Mouse (Mus musculus): Measurements from ENCODE around the gene Oprl1. TPM values are rescaled to one million over a fixed set of nuclear protein-coding genes. Genes with fewer than 3 reads are reported as not detected.

Gene Oprl1
- total RNA-seq, 2 experiments from 2014 or later, result not detected

- intact Hi-C loops (cut with DNase I; ENCODE audit: low total_unique reads), result no loop called here
Observed at GRCm38 (mm10) chr2:181691083-181691482, 23.7 kb upstream of the Oprl1 start.

GRCm38 (mm10) chr2:181691571-181691970, 23.2 kb upstream of the Oprl1 start:
- intact Hi-C loops (cut with DNase I; ENCODE audit: low total_unique reads), result no loop called here
- DNase-seq, result no peak

More at GRCm38 (mm10) chr2:181691083-181691482, 23.7 kb upstream of the Oprl1 start:
- no peak for DNase-seq

- no peak for DNase-seq
- intact Hi-C loops (cut with DNase I; ENCODE audit: low total_unique reads), result no loop called here
Observed at GRCm38 (mm10) chr2:181692304-181692703, 22.5 kb upstream of the Oprl1 start.

GRCm38 (mm10) chr2:181693339-181694280, 21.2 kb upstream of the Oprl1 start, which contains the start of gene Rgs19:
Rgs19 (minus strand) TSS chr2:181693977.
- intact Hi-C loops (cut with DNase I; ENCODE audit: low total_unique reads), result no loop called here
- peak; percentile 84 for DNase-seq

GRCm38 (mm10) chr2:181694581-181694980, 20.2 kb upstream of the Oprl1 start:
- no peak for DNase-seq
- intact Hi-C loops (cut with DNase I; ENCODE audit: low total_unique reads), result no loop called here

- intact Hi-C loops (cut with DNase I; ENCODE audit: low total_unique reads), result no loop called here
- no peak for DNase-seq
Observed at GRCm38 (mm10) chr2:181695776-181696175, 19.0 kb upstream of the Oprl1 start.

GRCm38 (mm10) chr2:181696801-181697420, 17.9 kb upstream of the Oprl1 start:
- intact Hi-C loops (cut with DNase I; ENCODE audit: low total_unique reads), result no loop called here
- no peak for DNase-seq

- intact Hi-C loops (cut with DNase I; ENCODE audit: low total_unique reads), result no loop called here
- no peak for DNase-seq
Observed at GRCm38 (mm10) chr2:181698241-181698640, 16.6 kb upstream of the Oprl1 start, which contains the start of gene Lkaaear1. Lkaaear1 (minus strand) TSS chr2:181698442.

- intact Hi-C loops (cut with DNase I; ENCODE audit: low total_unique reads), result no loop called here
- DNase-seq, result no peak
Observed at GRCm38 (mm10) chr2:181706668-181707067, 8.1 kb upstream of the Oprl1 start.

GRCm38 (mm10) chr2:181713749-181714148, 1.1 kb upstream of the Oprl1 start:
- DNase-seq, result no peak
- intact Hi-C loops (cut with DNase I; ENCODE audit: low total_unique reads), result no loop called here

- intact Hi-C loops (cut with DNase I; ENCODE audit: low total_unique reads), result no loop called here
- no peak for DNase-seq
Observed at GRCm38 (mm10) chr2:181715382-181715781, 566 bp downstream of the Oprl1 start.

GRCm38 (mm10) chr2:181716991-181717390, 2.2 kb downstream of the Oprl1 start:
- DNase-seq, result no peak
- intact Hi-C loops (cut with DNase I; ENCODE audit: low total_unique reads), result no loop called here

- no peak for DNase-seq
- intact Hi-C loops (cut with DNase I; ENCODE audit: low total_unique reads), result loop anchor here (10.0 kb wide), 1 partner anchor 145 kb away; the partner anchor contains the start of gene Polr3k
Observed at GRCm38 (mm10) chr2:181720061-181720460, 5.2 kb downstream of the Oprl1 start.

GRCm38 (mm10) chr2:181721200-181721599, 6.4 kb downstream of the Oprl1 start:
- intact Hi-C loops (cut with DNase I; ENCODE audit: low total_unique reads), result loop anchor here (10.0 kb wide), 1 partner anchor 144 kb away; the partner anchor contains the start of gene Polr3k
- DNase-seq, result no peak

GRCm38 (mm10) chr2:181722213-181722612, 7.4 kb downstream of the Oprl1 start:
- intact Hi-C loops (cut with DNase I; ENCODE audit: low total_unique reads), result loop anchor here (10.0 kb wide), 1 partner anchor 143 kb away; the partner anchor contains the start of gene Polr3k
- DNase-seq, result no peak

- DNase-seq, result no peak
- intact Hi-C loops (cut with DNase I; ENCODE audit: low total_unique reads), result loop anchor here (10.0 kb wide), 1 partner anchor 137 kb away; the partner anchor contains the start of gene Polr3k
Observed at GRCm38 (mm10) chr2:181727659-181728262, 12.9 kb downstream of the Oprl1 start.

- DNase-seq, result no peak
- intact Hi-C loops (cut with DNase I; ENCODE audit: low total_unique reads), result no loop called here
Observed at GRCm38 (mm10) chr2:181730051-181730450, 15.2 kb downstream of the Oprl1 start.

GRCm38 (mm10) chr2:181752626-181753025, 37.8 kb downstream of the Oprl1 start:
- DNase-seq, result no peak
- intact Hi-C loops (cut with DNase I; ENCODE audit: low total_unique reads), result no loop called here

- DNase-seq, result no peak
Observed at GRCm38 (mm10) chr2:181758147-181758725, 43.4 kb downstream of the Oprl1 start.

More at GRCm38 (mm10) chr2:181758147-181758725, 43.4 kb downstream of the Oprl1 start:
- intact Hi-C loops (cut with DNase I; ENCODE audit: low total_unique reads), result no loop called here

Data from gastrocnemius, postnatal 14 days (tissue).